Mouse (Mus musculus) hindbrain, embryonic 12.5 days (tissue): ENCODE results near the gene Sprn. TPM values are rescaled to one million over a fixed set of nuclear protein-coding genes. Genes with fewer than 3 reads are reported as not detected.
A peak's percentile ranks its signal among the peaks of the same experiment; 100 is the strongest.

Source experiments
- ATAC-seq: fragments of 200-750 bp; cut with Nextera tagmentation; 2 replicates; pipeline ENCODE4 v1.8.0; 2017; ENCODE audit warnings: moderate TSS enrichment; ENCODE audit not compliant: low FRiP score
- H3K27ac ChIP-seq: fragments of 300-500 bp; sonication (generic); 2 replicates; pipeline ENCODE4 v1.5.1; 2016; ENCODE audit warnings: mild to moderate bottlenecking
- H3K27me3 ChIP-seq: fragments of 300-500 bp; sonication (generic); 2 replicates; pipeline ENCODE4 v1.6.1; 2016; ENCODE audit warnings: mild to moderate bottlenecking
- H3K36me3 ChIP-seq: fragments of 300-500 bp; sonication (generic); 2 replicates; pipeline ENCODE4 v1.6.1; 2016; ENCODE audit warnings: mild to moderate bottlenecking
- H3K4me1 ChIP-seq: fragments of 300-500 bp; sonication (generic); 2 replicates; pipeline ENCODE4 v1.6.1; 2016
- H3K4me2 ChIP-seq: fragments of 300-500 bp; sonication (generic); replicated peaks from 2 replicates; pipeline ENCODE4 v1.6.1; 2016; ENCODE audit warnings: mild to moderate bottlenecking
- H3K4me3 ChIP-seq: fragments of 300-500 bp; sonication (generic); 2 replicates; pipeline ENCODE4 v1.5.1; 2016; ENCODE audit warnings: mild to moderate bottlenecking
- H3K9ac ChIP-seq: fragments of 300-500 bp; sonication (generic); 2 replicates; pipeline ENCODE4 v1.6.1; 2016; ENCODE audit warnings: mild to moderate bottlenecking, moderate library complexity
- H3K9me3 ChIP-seq: fragments of 300-500 bp; sonication (generic); replicated peaks from 2 replicates; pipeline ENCODE4 v1.6.1; 2016; ENCODE audit warnings: mild to moderate bottlenecking
- WGBS: fragments of 180-500 bp; shearing (Covaris S2); methylation state at CpG from one replicate; pipeline ENCODE4 v1.1.7; 2016; 5-methylcytosine and 5-hydroxymethylcytosine counted together
- polyA plus RNA-seq: library from polyadenylated mRNA; unstranded; fragments of >200 nt; fragmentation: Nextera tagmentation; extraction: Ambion mirVana; gene quantifications from 2 replicates; pipeline ENCODE4 v1.2.1, GENCODE M21; 2016

Sprn gene
- polyA plus RNA-seq, 1 experiment from 2014 or later, result 4.6 TPM

GRCm38 (mm10) chr7:140120484-140120883 lies 34.2 kb downstream of the Sprn start:
- Histone ChIP-seq H3K27me3 (no peaks in the 10 kb centered on the region), H3K9me3 (no peaks in the 10 kb centered on the region), H3K4me3 (no peak overlapping the region), H3K9ac (no peak overlapping the region), H3K36me3 (no peaks in the 10 kb centered on the region), H3K27ac (no peak overlapping the region), H3K4me1 (peaks cover 10% of the 10 kb centered on the region), H3K4me2 (no peak overlapping the region)
- 88% methylated on average over 2 of the region's 2 CpGs for WGBS
- ATAC-seq, result no peak

GRCm38 (mm10) chr7:140116329-140117054 lies 38.2 kb downstream of the Sprn start, which contains the start of gene Echs1:
Gene Echs1, minus strand, starts transcription at chr7:140116476.
- peak within 1 kb of the TSS; percentile 60 for H3K4me3 ChIP-seq
- no peaks in the 10 kb centered on the region for H3K27me3 ChIP-seq
- peak within 1 kb of the TSS; percentile 81 for H3K27ac ChIP-seq
- H3K9ac ChIP-seq, result peak within 1 kb of the TSS; percentile 73
- 3% methylated on average over 28 of the region's 28 CpGs for WGBS
- H3K36me3 ChIP-seq, result peaks cover 14% of the 10 kb centered on the region
- ATAC-seq, result peak; percentile 96
- peaks cover 10% of the 10 kb centered on the region for H3K4me1 ChIP-seq
- no peaks in the 10 kb centered on the region for H3K9me3 ChIP-seq
- H3K4me2 ChIP-seq, result peak within 1 kb of the TSS; percentile 90

- Histone ChIP-seq H3K4me2 (peak within 1 kb of the TSS; percentile 90), H3K27ac (peak within 1 kb of the TSS; percentile 81), H3K9me3 (no peaks in the 10 kb centered on the region), H3K4me1 (peaks cover 10% of the 10 kb centered on the region), H3K27me3 (no peaks in the 10 kb centered on the region), H3K9ac (peak within 1 kb of the TSS; percentile 73), H3K4me3 (peak within 1 kb of the TSS; percentile 60), H3K36me3 (peaks cover 21% of the 10 kb centered on the region)
- WGBS, result 3% methylated on average over 23 of the region's 23 CpGs
- peak; percentile 73 for ATAC-seq
These were observed 38.9 kb downstream of the Sprn start, which contains the start of gene Paox for GRCm38 (mm10) chr7:140115583-140116328. Gene Paox, plus strand, starts transcription at chr7:140115799.

- WGBS, result 59% methylated on average over 3 of the region's 3 CpGs
- H3K4me2 ChIP-seq, result no peak overlapping the region
- no peaks in the 10 kb centered on the region for H3K9me3 ChIP-seq
- peaks cover 6% of the 10 kb centered on the region for H3K4me1 ChIP-seq
- ATAC-seq, result no peak
- H3K36me3 ChIP-seq, result peaks cover 57% of the 10 kb centered on the region
- H3K4me3 ChIP-seq, result no peak overlapping the region
- no peak overlapping the region for H3K27ac ChIP-seq
- no peak overlapping the region for H3K9ac ChIP-seq
- H3K27me3 ChIP-seq, result no peaks in the 10 kb centered on the region
These were observed 42.7 kb downstream of the Sprn start for GRCm38 (mm10) chr7:140111943-140112342.

GRCm38 (mm10) chr7:140104009-140104408 lies 50.7 kb downstream of the Sprn start:
- 79% methylated on average over 4 of the region's 4 CpGs for WGBS
- Histone ChIP-seq H3K9me3 (no peaks in the 10 kb centered on the region), H3K27me3 (0 out of 2 replicates have a peak, but pooled peaks cover 2% of the 10 kb centered on the region), H3K36me3 (peaks cover 34% of the 10 kb centered on the region), H3K27ac (no peak overlapping the region), H3K4me2 (no peak overlapping the region), H3K4me3 (no peak overlapping the region), H3K9ac (no peak overlapping the region), H3K4me1 (peaks cover 16% of the 10 kb centered on the region)
- no peak for ATAC-seq

- H3K27ac ChIP-seq, result no peak within 1 kb of the TSS
- WGBS, result 2% methylated on average over 30 of the region's 30 CpGs
- ATAC-seq, result peak; percentile 84
These were observed 52.5 kb downstream of the Sprn start, which contains the start of gene Fuom for GRCm38 (mm10) chr7:140101993-140102860. Gene Fuom, minus strand, starts transcription at chr7:140102441.

GRCm38 (mm10) chr7:140101498-140101897 lies 53.2 kb downstream of the Sprn start:
- peak overlapping the region; percentile 39 for H3K4me3 ChIP-seq

More at GRCm38 (mm10) chr7:140101993-140102860, 52.5 kb downstream of the Sprn start, which contains the start of gene Fuom:
- Histone ChIP-seq H3K36me3 (peaks cover 18% of the 10 kb centered on the region), H3K4me2 (peak within 1 kb of the TSS; percentile 75), H3K9ac (peak within 1 kb of the TSS; percentile 55), H3K4me3 (peak within 1 kb of the TSS; percentile 39), H3K27me3 (0 out of 2 replicates have a peak, but pooled peaks cover 2% of the 10 kb centered on the region), H3K9me3 (no peaks in the 10 kb centered on the region), H3K4me1 (peaks cover 16% of the 10 kb centered on the region)

More at GRCm38 (mm10) chr7:140101498-140101897, 53.2 kb downstream of the Sprn start:
- H3K4me2 ChIP-seq, result peak overlapping the region; percentile 75
- H3K9me3 ChIP-seq, result no peaks in the 10 kb centered on the region
- H3K36me3 ChIP-seq, result peaks cover 12% of the 10 kb centered on the region
- H3K27ac ChIP-seq, result no peak overlapping the region
- H3K4me1 ChIP-seq, result peaks cover 16% of the 10 kb centered on the region
- ATAC-seq, result peak; percentile 34; the same call in 1 of the 2 replicates
- peak overlapping the region; percentile 55; the same call in 1 of the 2 replicates for H3K9ac ChIP-seq
- 72% methylated on average over 10 of the region's 10 CpGs for WGBS
- 0 out of 2 replicates have a peak, but pooled peaks cover 2% of the 10 kb centered on the region for H3K27me3 ChIP-seq

Other genes with a start within 250 kb of the Sprn start
- not detected in 2 replicates for gene Utf1, start 211.1 kb downstream of the Sprn start, polyA plus RNA-seq
- 0.77 and 1.2 TPM in 2 replicates for gene 6430531B16Rik, start 176.1 kb downstream of the Sprn start, polyA plus RNA-seq
- gene Adam8, start 162.3 kb downstream of the Sprn start, polyA plus RNA-seq, result 3.4 and 3.5 TPM in 2 replicates
- gene Zfp511, start 118.5 kb downstream of the Sprn start, polyA plus RNA-seq, result 45.6 and 45.9 TPM in 2 replicates
- gene Tubgcp2, start 118.2 kb downstream of the Sprn start, polyA plus RNA-seq, result 65.8 and 70.6 TPM in 2 replicates
- 54.7 and 69.1 TPM in 2 replicates for gene Msx3, start 105.8 kb downstream of the Sprn start, polyA plus RNA-seq
- 24.8 and 25.1 TPM in 2 replicates for gene Caly, start 72.3 kb downstream of the Sprn start, polyA plus RNA-seq
- not detected in 2 replicates for gene Prap1, start 61.5 kb downstream of the Sprn start, polyA plus RNA-seq
- gene Fuom, start 52.4 kb downstream of the Sprn start, polyA plus RNA-seq, result 21.8 and 24.7 TPM in 2 replicates
- 12.9 and 18.1 TPM in 2 replicates for gene Paox, start 39.1 kb downstream of the Sprn start, polyA plus RNA-seq
- gene Echs1, start 38.4 kb downstream of the Sprn start, polyA plus RNA-seq, result 134 and 148 TPM in 2 replicates
- gene Mtg1, start 17.3 kb downstream of the Sprn start, polyA plus RNA-seq, result 24.5 and 25.7 TPM in 2 replicates
- gene Olfr522, start 9.9 kb upstream of the Sprn start, polyA plus RNA-seq, result not detected in 2 replicates
- not detected in 2 replicates for gene Olfr523, start 18.3 kb upstream of the Sprn start, polyA plus RNA-seq
- gene Olfr524, start 51.1 kb upstream of the Sprn start, polyA plus RNA-seq, result not detected in 2 replicates
- not detected in 2 replicates for gene Cd163l1, start 63.4 kb upstream of the Sprn start, polyA plus RNA-seq
- not detected in 2 replicates for gene 5830411N06Rik, start 92.4 kb upstream of the Sprn start, polyA plus RNA-seq
- gene Olfr525, start 166.0 kb upstream of the Sprn start, polyA plus RNA-seq, result not detected in 2 replicates
- not detected in 2 replicates for gene Olfr527, start 179.1 kb upstream of the Sprn start, polyA plus RNA-seq
- not detected in 2 replicates for gene Olfr60, start 206.8 kb upstream of the Sprn start, polyA plus RNA-seq
- not detected in 2 replicates for gene Olfr530, start 221.5 kb upstream of the Sprn start, polyA plus RNA-seq
- gene Olfr531, start 248.0 kb upstream of the Sprn start, polyA plus RNA-seq, result not detected in 2 replicates